Mouse (Mus musculus) heart, adult 2 months (tissue): ENCODE data around the gene Tubb2a. TPM values are rescaled to one million over a fixed set of nuclear protein-coding genes. Genes with fewer than 3 reads are reported as not detected.
"Not testable (repeated sequence)": the region's sequence is repeated elsewhere in the genome, so short reads cannot be mapped to it uniquely, and the experiment has no call there.

Experiments used
- DNase-seq, 2 experiments: peaks; one replicate each; pipeline ENCODE4 v3.0.0; 2021
- H3K27ac ChIP-seq: fragments of 200-600 bp; 2 replicates; pipeline ENCODE4 v1.8.1; 2022
- H3K27me3 ChIP-seq: fragments of 200-500 bp; 2 replicates; pipeline ENCODE4 v1.6.1; 2012; ENCODE audit warnings: mild to moderate bottlenecking, low read length, inconsistent platforms, mixed read lengths; ENCODE audit not compliant: control insufficient read depth, insufficient read depth
- H3K36me3 ChIP-seq: fragments of 200-500 bp; 2 replicates; pipeline ENCODE4 v1.6.1; 2012; ENCODE audit warnings: low read length, inconsistent platforms; ENCODE audit not compliant: control insufficient read depth, insufficient read depth
- H3K4me1 ChIP-seq: fragments of 200-500 bp; 2 replicates; pipeline ENCODE4 v1.6.1; 2011; ENCODE audit warnings: low read length; ENCODE audit not compliant: control insufficient read depth, insufficient read depth
- H3K4me3 ChIP-seq: fragments of 200-600 bp; 2 replicates; pipeline ENCODE4 v1.8.1; 2022
- H3K79me2 ChIP-seq: fragments of 200-500 bp; replicated peaks from 2 replicates; pipeline ENCODE4 v1.6.1; 2012; ENCODE audit warnings: mild to moderate bottlenecking, inconsistent platforms, low read length, moderate library complexity, mixed read lengths; ENCODE audit not compliant: control insufficient read depth, insufficient read depth
- H3K9ac ChIP-seq: fragments of 200-500 bp; 2 replicates; pipeline ENCODE4 v1.6.1; 2012; ENCODE audit warnings: low read depth, mild to moderate bottlenecking, control low read depth, inconsistent platforms, low read length, mixed read lengths
- CTCF ChIP-seq: fragments of 200-600 bp; IDR thresholded peaks from 2 replicates; pipeline ENCODE4 v1.8.1; 2022; ENCODE audit warnings: antibody characterized with exemption, mild to moderate bottlenecking, moderate library complexity
- EP300 ChIP-seq: fragments of 200-500 bp; IDR thresholded peaks from 2 replicates; pipeline ENCODE4 v1.6.1; 2011; ENCODE audit warnings: low read depth, low read length, control low read depth; ENCODE audit not compliant: insufficient read depth
- POLR2A ChIP-seq: fragments of 200-500 bp; IDR thresholded peaks from 2 replicates; pipeline ENCODE4 v1.6.1; 2011; ENCODE audit warnings: mild to moderate bottlenecking, low read depth, low read length, control low read depth; ENCODE audit not compliant: insufficient read depth
- WGBS: fragments of 180-500 bp; shearing (Covaris S2); methylation state at CpG from one replicate; pipeline ENCODE4 v1.1.7; 2018; 5-methylcytosine and 5-hydroxymethylcytosine counted together
- intact Hi-C: fragments of 180-260 bp; cut with DNase I; formaldehyde crosslinking; loops from one replicate; pipeline ENCODE4 v1.15.1; 2025
- polyA plus RNA-seq: library from polyadenylated mRNA; depleted of rRNA; stranded (reverse); fragments of >200 nt; gene quantifications from 2 replicates; pipeline ENCODE4 v1.2.3, GENCODE M21; 2012
- total RNA-seq, 2 experiments: library from RNA; stranded (reverse); gene quantifications; 2 replicates each; pipeline ENCODE4 v1.2.3; 2021

Tubb2a gene
- total and polyA plus RNA-seq, 3 experiments, result 42.9 to 95.2 (median 64.1) TPM

- intact Hi-C loops, result loop anchor here (1.0 to 2.0 kb wide), 4 partner anchors 16 to 76 kb away; partner anchors contain the start of gene Tubb2b
- Histone ChIP-seq H3K36me3 (no peaks in the 10 kb centered on the region), H3K9ac (peak overlapping the region; percentile 61; the same call in 1 of the 2 replicates), H3K79me2 (no peaks in the 10 kb centered on the region), H3K4me3 (peak overlapping the region; percentile 70), H3K27ac (peak overlapping the region; percentile 89), H3K4me1 (peaks cover 12% of the 10 kb centered on the region), H3K27me3 (no peaks in the 10 kb centered on the region)
- no peak for DNase-seq
- TF ChIP-seq EP300, result no peak
- no peak for TF ChIP-seq POLR2A
- TF ChIP-seq CTCF, result no peak
- WGBS, result 38% methylated on average over 16 of the region's 16 CpGs
Observed at GRCm38 (mm10) chr13:34078500-34079280, 883 bp upstream of the Tubb2a start.

- Histone ChIP-seq H3K27ac (peak overlapping the region; percentile 89), H3K36me3 (no peaks in the 10 kb centered on the region), H3K27me3 (no peaks in the 10 kb centered on the region), H3K4me3 (peak overlapping the region; percentile 70), H3K9ac (peak overlapping the region; percentile 48; the same call in 1 of the 2 replicates), H3K79me2 (no peaks in the 10 kb centered on the region), H3K4me1 (peaks cover 11% of the 10 kb centered on the region)
- TF ChIP-seq POLR2A (no peak), CTCF (no peak), EP300 (no peak)
- peak; percentile 61 to 63 for DNase-seq
- WGBS, result 36% methylated on average over 20 of the region's 20 CpGs
- intact Hi-C loops, result loop anchor here (1.0 kb wide), 1 partner anchor 31 kb away; no protein-coding TSS in a partner anchor
Observed at GRCm38 (mm10) chr13:34076561-34077491, 981 bp downstream of the Tubb2a start.

DNA sequence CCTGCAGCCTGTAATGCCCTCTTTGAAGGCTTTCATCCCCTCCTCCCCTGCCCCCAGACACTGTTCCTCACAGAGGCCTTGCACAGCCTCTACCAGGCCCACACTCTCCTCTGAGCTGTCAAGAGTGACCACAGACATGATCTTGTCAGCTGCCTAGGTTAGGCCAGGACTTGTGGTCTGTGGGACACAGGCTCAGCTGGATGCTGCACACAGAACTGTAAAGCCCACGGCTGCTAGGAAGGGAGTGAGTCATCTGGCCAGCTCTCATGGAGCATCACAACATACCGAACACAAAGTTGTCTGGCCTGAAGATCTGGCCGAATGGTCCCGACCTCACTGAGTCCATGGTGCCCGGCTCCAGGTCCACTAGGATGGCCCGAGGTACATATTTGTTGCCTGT lies 1.9 kb downstream of the Tubb2a start:
- H3K4me3 ChIP-seq, H3K27ac ChIP-seq, H3K36me3 ChIP-seq, H3K79me2 ChIP-seq, DNase-seq, intact Hi-C loops, H3K9ac ChIP-seq, H3K27me3 ChIP-seq: not testable (repeated sequence)
- H3K4me1 ChIP-seq, result peaks cover 11% of the 10 kb centered on the region
- 76% methylated on average over 6 of the region's 6 CpGs for WGBS

DNA sequence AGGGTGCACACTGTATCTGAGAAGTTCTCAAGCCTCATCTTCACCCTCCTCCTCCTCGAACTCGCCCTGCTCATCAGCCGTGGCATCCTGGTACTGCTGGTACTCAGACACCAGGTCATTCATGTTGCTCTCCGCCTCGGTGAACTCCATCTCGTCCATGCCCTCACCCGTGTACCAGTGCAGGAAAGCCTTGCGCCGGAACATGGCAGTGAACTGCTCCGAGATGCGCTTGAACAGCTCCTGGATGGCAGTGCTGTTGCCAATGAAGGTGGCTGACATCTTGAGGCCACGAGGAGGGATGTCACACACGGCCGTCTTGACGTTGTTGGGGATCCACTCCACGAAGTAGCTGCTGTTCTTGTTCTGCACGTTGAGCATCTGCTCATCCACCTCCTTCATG lies 3.4 kb downstream of the Tubb2a start:
- intact Hi-C loops, H3K4me3 ChIP-seq, DNase-seq, H3K27ac ChIP-seq, H3K79me2 ChIP-seq, H3K27me3 ChIP-seq, H3K36me3 ChIP-seq, H3K9ac ChIP-seq: not testable (repeated sequence)
- H3K4me1 ChIP-seq, result peaks cover 11% of the 10 kb centered on the region
- WGBS, result 96% methylated on average over 11 of the region's 17 CpGs

DNA sequence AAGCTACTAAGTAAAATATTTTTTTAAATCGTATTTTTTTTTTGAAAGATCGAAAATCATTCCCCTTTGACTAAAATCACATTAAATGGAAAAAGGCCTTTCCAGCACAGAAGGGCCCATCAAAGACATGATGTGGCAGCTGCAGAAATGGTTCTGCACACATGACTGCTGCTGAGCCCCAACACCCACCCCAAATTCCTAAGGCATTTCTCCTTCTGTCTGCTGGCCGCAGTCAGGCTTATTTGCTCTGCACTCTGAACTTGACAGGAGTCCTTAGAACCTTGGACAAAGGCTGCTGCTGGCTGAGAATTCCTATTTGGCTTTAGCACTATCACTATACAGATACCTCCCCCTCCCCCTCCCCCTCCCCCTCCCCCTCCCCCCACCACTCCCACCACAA lies 5.0 kb downstream of the Tubb2a start:
- DNase-seq, result no peak
- no peaks in the 10 kb centered on the region for H3K79me2 ChIP-seq
- 90% methylated on average over 3 of the region's 3 CpGs for WGBS
- no peak overlapping the region for H3K27ac ChIP-seq
- H3K4me1 ChIP-seq, result peaks cover 8% of the 10 kb centered on the region
- TF ChIP-seq EP300 (no peak), POLR2A (no peak), CTCF (no peak)
- intact Hi-C loops, result no loop called here
- no peak overlapping the region for H3K9ac ChIP-seq
- no peaks in the 10 kb centered on the region for H3K36me3 ChIP-seq
- H3K4me3 ChIP-seq, result no peak overlapping the region
- no peaks in the 10 kb centered on the region for H3K27me3 ChIP-seq

DNA sequence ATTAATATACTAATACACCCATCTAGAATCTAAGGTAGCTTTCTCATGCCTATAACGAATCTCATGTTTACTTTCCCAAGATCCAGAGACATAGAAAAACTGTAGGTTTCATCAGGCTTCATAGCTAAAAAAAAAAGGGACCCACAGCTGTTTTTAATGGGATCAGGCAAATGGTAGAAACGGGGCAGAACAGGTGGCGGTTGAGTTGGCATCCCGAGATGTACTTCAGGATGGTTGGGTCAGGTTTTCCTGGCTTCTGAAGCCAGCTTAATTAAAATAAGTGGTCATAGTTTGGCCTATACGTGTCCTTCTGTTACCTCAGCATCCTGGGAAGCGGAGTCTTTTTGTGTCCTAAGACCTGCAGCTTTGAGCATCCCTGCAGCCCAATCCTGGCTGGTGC lies 6.0 kb downstream of the Tubb2a start:
- no peaks in the 10 kb centered on the region for H3K79me2 ChIP-seq
- no peak overlapping the region for H3K27ac ChIP-seq
- no peak for DNase-seq
- H3K9ac ChIP-seq, result no peak overlapping the region
- no peaks in the 10 kb centered on the region for H3K27me3 ChIP-seq
- H3K36me3 ChIP-seq, result no peaks in the 10 kb centered on the region
- 90% methylated on average over 6 of the region's 6 CpGs for WGBS
- intact Hi-C loops, result no loop called here
- H3K4me1 ChIP-seq, result peaks cover 5% of the 10 kb centered on the region
- TF ChIP-seq EP300 (no peak), POLR2A (no peak), CTCF (no peak)
- no peak overlapping the region for H3K4me3 ChIP-seq
